Mouse (Mus musculus) liver, adult 2 months (tissue): Measurements from ENCODE around the gene Proca1.

Source experiments
- CTCF ChIP-seq: fragments of 200-500 bp; IDR thresholded peaks from 2 replicates; pipeline ENCODE4 v1.5.1; 2011; ENCODE audit warnings: low read depth, low read length, control low read depth
- POLR2A ChIP-seq: fragments of 200-500 bp; IDR thresholded peaks from 2 replicates; pipeline ENCODE4 v1.6.1; 2011; ENCODE audit warnings: low read length, control low read depth; ENCODE audit not compliant: insufficient read depth; ENCODE audit errors: extremely low read depth

DNA sequence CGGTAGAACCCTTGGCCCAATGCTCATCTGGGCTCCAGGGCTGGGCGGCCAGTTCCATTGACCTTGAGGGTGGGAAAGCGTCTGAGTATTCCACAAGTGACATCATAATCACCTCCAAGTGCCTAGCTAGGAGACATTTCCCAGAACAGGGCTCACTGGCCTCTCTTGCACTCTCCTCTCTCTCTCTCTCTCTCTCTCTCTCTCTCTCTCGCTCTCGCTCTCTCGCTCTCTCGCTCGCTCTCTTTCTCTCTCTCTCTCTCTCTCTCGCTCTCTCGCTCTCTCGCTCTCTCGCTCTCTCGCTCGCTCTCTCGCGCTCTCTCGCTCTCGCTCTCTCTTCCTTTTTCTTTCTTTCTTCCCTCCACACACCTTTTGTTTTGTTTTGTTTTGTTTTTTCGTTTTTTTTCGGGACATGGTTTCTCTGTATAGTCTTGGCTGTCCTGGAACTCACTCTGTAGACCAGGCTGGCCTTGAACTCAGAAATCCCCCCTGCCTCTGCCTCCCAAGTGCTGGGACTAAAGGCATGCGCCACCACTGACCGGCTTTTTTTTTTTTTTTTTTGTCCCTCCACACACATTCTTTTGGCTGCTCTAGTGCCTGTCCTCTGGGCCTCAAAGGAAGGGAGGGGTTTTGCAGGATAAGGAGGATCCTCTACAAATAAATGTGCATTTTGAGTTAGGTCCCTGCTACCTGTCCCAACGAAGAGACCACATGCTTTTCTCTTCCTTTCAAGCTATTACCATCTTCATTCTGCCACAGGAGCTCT, 2.1 kb downstream of the Proca1 start:
- TF ChIP-seq POLR2A (no peak), CTCF (no peak)
